Mouse (Mus musculus) bone marrow macrophage, adult 2 months (primary cell): ENCODE measurements around the gene Fdx1l. TPM values are rescaled to one million over a fixed set of nuclear protein-coding genes. Genes with fewer than 3 reads are reported as not detected.

Source experiments
- H3K27ac ChIP-seq: 2 replicates; pipeline ENCODE4 v1.5.1; 2012; ENCODE audit warnings: low read depth, low read length; ENCODE audit not compliant: insufficient read depth
- H3K4me1 ChIP-seq: 2 replicates; pipeline ENCODE4 v1.6.1; 2012; ENCODE audit warnings: low read length; ENCODE audit not compliant: control insufficient read depth, insufficient read depth
- H3K4me3 ChIP-seq: 2 replicates; pipeline ENCODE4 v1.5.1; 2012; ENCODE audit warnings: mild to moderate bottlenecking, low read length, moderate library complexity; ENCODE audit not compliant: insufficient read depth
- CTCF ChIP-seq: IDR thresholded peaks from 2 replicates; pipeline ENCODE4 v1.5.1; 2012; ENCODE audit warnings: low read depth, mild to moderate bottlenecking, low read length, moderate library complexity
- POLR2A ChIP-seq: IDR thresholded peaks from 2 replicates; pipeline ENCODE4 v1.6.1; 2012; ENCODE audit warnings: mild to moderate bottlenecking, low read depth, low read length, borderline replicate concordance
- polyA plus RNA-seq: library from polyadenylated mRNA; stranded (reverse); fragments of >200 nt; gene quantifications from 2 replicates; pipeline ENCODE4 v1.2.4, GENCODE M21; 2012; ENCODE audit not compliant: missing spikeins, insufficient read depth, insufficient read length

Gene Fdx1l
- polyA plus RNA-seq, 1 experiment: 24.8 TPM

DNA sequence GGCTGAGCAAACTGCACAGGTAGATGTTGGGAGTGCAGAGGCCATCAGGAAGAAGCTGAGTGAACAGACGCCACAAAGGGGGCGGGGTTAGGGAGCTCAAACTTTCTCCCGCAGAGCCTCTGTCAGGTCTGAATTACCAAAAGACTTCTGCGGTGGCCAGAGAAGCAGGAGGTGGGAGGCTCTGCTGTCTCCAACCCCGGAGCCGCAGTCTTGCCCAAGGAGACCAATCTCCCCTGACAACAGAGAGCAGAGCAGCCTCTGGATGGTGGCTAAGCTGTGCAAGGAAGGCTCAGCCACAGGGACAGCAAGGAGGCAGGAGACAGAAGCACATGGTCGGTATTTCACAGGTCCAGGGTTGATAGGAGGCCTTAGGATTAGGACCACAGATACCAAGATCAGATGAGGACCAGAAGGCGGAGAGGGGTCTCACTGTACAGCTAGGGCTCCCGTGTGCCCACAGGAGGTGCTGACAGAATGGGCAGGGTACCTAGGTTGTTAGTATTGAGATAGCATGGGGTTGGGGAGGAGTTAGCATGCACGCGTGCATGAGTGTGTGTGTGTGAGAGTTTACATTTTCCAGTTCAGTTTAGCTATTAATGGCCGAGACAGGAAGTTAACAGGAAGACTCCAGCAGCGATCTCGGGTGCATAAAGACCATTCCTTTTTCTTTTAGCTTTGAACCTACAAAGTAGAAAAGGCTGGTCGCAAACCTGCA lies 27.2 kb upstream of the Fdx1l start:
- H3K4me3 ChIP-seq: no peak overlapping the region
- TF ChIP-seq POLR2A: no peak
- no peak for TF ChIP-seq CTCF
- no peak overlapping the region for H3K27ac ChIP-seq
- H3K4me1 ChIP-seq: peaks cover 7% of the 10 kb centered on the region

DNA sequence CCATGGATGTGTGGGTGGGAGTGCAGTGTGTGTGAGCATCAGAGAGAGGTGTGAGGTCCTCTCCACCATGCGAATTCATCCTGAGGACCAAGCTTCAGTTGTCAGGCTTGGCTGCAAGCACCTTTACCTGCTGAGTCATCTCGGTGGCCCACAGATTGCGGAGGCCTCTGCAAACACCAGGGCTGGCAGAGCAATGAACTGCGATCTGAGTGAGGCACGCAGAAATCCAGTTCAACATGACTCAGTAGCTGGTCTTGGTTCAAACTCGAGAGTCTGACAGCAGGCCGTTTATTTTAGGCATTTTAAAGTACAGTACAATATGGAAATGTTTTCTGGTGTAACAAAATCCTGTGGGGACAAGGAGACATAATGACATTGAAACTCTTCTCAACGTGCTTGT lies 24.4 kb upstream of the Fdx1l start:
- H3K4me1 ChIP-seq: peaks cover 7% of the 10 kb centered on the region

DNA sequence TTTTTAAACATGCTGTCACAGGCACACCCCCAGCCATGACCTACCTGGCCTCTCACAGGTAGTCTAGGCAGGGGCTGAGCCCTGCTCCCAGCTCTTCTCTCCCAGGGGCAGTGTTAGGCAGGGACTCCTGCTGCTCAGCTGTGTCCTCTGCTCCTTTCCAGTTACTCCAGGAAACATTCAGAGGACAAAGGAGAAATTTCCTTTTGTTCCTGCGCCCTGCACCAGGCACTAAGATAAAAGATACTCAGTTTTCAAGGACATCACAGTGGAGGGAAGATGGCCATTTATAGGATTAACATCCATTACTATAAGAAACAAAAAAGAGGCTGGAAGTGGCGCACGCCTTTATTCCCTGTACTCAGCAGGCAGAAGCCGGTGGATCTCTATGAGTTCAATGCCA lies 22.5 kb upstream of the Fdx1l start:
- peaks cover 10% of the 10 kb centered on the region for H3K4me1 ChIP-seq

More for the DNA sequence above, 24.4 kb upstream of the Fdx1l start:
- Histone ChIP-seq H3K4me3 (no peak overlapping the region), H3K27ac (no peak overlapping the region)
- TF ChIP-seq POLR2A (no peak), CTCF (no peak)

DNA sequence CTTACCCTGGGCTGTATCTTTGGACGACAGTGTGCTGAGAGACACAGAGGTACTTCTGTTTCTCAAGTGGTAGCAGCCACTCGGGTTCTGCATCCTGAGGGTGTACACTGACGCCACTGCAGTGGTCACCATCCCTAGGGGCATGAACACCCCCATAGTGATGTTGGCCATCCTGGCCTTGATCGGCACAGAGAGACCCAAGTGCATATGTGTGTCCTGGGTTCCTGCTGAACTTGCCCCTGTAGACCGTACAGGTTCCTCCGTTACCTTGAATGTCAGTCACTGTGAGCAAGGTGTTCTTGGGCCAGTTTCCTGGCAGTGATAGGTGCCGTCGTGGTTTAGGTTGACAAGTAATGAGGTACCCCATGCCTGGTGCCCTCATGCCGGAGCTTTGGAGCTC lies 20.0 kb upstream of the Fdx1l start:
- Histone ChIP-seq H3K4me3 (no peak overlapping the region), H3K4me1 (peaks cover 14% of the 10 kb centered on the region), H3K27ac (no peak overlapping the region)
- TF ChIP-seq POLR2A (no peak), CTCF (no peak)

More for the DNA sequence above, 22.5 kb upstream of the Fdx1l start:
- Histone ChIP-seq H3K4me3 (no peak overlapping the region), H3K27ac (no peak overlapping the region)
- TF ChIP-seq CTCF: no peak
- no peak for TF ChIP-seq POLR2A

DNA sequence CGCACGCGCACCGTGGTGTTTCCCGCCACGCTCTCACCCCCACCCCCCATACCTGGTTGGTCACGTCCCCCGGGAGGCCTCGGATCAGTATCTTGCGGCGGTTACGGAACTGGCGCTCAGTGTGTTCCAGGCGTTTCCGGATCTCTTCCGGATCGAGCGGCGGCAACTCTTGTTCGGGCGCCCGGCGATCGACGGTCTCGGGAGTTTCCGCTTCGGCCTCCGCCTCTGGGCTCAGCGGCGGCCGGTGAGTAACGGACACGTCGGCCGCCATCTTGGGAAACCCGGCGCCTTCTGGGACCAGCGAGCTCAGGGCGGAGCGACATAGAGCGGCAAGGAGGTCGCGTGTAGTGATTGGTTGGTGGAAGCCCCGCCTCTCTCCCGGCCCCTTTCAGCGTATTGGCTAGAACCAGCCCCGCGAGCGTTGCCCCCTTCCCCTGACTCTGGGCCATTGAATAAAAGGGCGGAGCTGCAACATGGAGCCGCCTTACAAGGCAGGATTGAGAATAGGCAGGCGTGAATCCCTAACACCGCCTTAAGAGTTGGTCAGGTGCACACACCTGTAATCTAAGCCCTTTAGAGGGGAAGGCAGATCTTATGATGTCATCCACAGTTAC lies 18.4 kb upstream of the Fdx1l start, which contains the start of the genes Gm38431 and Raver1:
TSS of gene Gm38431 (minus strand) at position 291 of the 614 bp plus-strand sequence.
TSS of gene Raver1 (minus strand) at position 302 of the 614 bp plus-strand sequence.
- peaks cover 14% of the 10 kb centered on the region for H3K4me1 ChIP-seq
- TF ChIP-seq CTCF (no peak), POLR2A (peak; percentile 88; the same call in 1 of the 2 replicates)
- H3K27ac ChIP-seq: peak within 1 kb of the TSS; percentile 75
- H3K4me3 ChIP-seq: peak within 1 kb of the TSS; percentile 61

DNA sequence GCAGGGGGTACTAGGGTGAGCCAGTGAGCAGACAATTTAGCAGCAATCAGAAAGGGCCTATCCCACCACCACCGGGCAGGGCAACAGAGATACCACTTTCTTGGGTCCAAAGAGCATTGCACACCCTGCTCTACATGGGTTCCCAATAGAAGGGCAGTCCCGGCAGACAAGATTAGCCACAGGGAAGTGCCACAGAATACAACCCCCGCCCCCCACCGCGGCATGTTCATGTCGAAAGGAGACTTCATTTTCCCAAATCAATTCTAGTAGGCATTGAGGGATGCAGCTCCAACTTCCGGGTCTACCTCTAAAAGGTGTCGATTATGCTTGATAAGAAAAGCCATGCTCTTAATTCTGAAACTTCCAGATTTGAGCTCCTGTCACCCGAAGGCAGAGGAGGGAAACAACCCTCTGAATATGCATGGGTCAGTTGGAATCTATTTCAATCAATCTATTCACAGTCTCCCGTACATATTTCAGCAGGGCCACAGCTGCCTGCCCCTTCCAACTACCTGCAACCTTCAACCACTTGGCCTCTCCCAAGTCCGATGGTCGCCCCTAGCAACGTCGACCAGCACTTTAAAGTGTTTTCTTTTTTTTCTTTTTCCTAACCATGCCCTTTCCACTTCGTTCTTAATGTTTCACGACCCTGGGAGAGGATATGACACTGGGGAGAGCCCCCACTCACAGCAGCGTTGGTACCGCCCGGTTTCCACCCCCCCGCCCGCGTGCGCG lies 17.7 kb upstream of the Fdx1l start:
- peak overlapping the region; percentile 61 for H3K4me3 ChIP-seq
- TF ChIP-seq POLR2A (no peak), CTCF (no peak)
- peak overlapping the region; percentile 75 for H3K27ac ChIP-seq
- peaks cover 14% of the 10 kb centered on the region for H3K4me1 ChIP-seq

DNA sequence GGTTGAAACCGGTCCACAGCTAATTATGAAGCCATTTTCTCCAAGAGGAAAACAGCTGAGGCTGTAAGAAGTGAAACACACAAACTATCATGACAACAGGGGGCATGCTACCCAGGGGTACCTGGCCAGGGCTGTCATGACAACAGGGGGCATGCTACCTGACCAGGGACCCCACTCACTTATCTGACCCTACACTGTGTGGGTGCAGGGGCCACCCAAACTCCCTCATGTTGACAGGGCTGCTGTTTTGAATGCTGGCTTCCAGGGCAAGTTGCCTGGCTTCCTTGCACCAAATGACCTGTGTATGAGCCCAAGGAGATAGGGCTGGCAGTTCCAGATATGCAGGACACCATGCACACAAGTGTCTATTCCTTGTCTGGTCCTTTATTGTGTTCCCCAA lies 17.1 kb upstream of the Fdx1l start:
- H3K4me3 ChIP-seq: peak overlapping the region; percentile 61
- TF ChIP-seq POLR2A (no peak), CTCF (no peak)

DNA sequence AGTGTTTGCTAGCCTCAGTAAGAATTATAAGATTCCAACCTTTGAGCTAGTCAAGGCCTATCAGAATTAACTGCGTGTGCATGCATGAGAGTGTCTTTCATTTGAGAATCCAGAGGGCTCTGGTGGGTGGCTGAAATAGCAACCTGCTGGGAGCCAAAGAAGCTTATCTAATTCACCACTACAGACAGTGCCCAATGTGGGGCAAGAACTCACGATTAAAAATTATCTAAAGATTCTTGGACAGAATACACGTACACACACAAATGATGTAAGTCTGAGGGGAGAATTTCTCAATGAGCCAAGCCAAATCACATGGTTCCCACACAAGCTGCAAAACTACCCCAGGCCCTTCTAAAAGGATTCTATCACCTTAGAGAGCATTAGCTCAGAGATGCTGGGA lies 9.9 kb upstream of the Fdx1l start:
- no peaks in the 10 kb centered on the region for H3K4me1 ChIP-seq
- TF ChIP-seq CTCF (no peak), POLR2A (no peak)

More for the DNA sequence above, 17.1 kb upstream of the Fdx1l start:
- H3K27ac ChIP-seq: no peak overlapping the region
- peaks cover 14% of the 10 kb centered on the region for H3K4me1 ChIP-seq

DNA sequence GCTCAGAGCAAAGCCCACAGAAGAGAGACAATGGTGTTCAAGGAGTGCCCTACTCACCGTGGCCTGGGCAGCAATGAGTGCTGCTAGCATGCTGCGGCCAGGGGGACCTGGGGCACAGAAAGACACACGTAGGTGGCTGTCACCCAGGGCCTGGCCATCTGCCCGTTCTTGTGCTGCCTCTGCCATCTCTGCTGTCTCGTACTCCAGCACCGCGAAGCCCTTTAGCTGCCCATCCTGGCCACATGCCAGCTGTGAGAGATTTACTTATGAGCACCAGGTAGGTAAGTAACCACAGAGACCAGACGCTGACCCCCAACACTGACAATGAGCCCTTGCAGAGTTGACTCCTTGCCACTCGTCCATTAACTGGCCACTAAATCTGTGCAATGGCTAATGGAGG lies 7.7 kb upstream of the Fdx1l start:
- Histone ChIP-seq H3K27ac (no peak overlapping the region), H3K4me1 (no peaks in the 10 kb centered on the region), H3K4me3 (no peak overlapping the region)
- TF ChIP-seq POLR2A: no peak
- TF ChIP-seq CTCF: no peak

More for the DNA sequence above, 9.9 kb upstream of the Fdx1l start:
- Histone ChIP-seq H3K27ac (no peak overlapping the region), H3K4me3 (no peak overlapping the region)
